Mouse (Mus musculus): ENCODE measurements at regions not wholly inside any gene's neighbourhood (a gene's known extent, or its start where the extent isn't known, plus 50 kb on each side); places are given as distances from the start of the nearest gene placed in this dataset.
A peak's percentile ranks its signal among the peaks of the same experiment; 100 is the strongest.

- no peaks in the 10 kb centered on the region for H3K27me3 ChIP-seq (ENCODE audit: insufficient read depth, low read length)
- no peak for TF ChIP-seq CTCF (IDR thresholded peaks at IDR 0.05)
- no peak overlapping the region for H3K4me3 ChIP-seq (ENCODE audit: low read depth, low read length)
- no peaks in the 10 kb centered on the region for H3K4me1 ChIP-seq (ENCODE audit: insufficient read depth, low read length)
- H3K9ac ChIP-seq (replicated peaks; ENCODE audit: low read length, poor library complexity, severe bottlenecking) = no peak overlapping the region
- H3K9me3 ChIP-seq (ENCODE audit: low read length) = no peaks in the 10 kb centered on the region
- DNase-seq (ENCODE audit: low spot score) (no peak), ATAC-seq (ENCODE audit: low FRiP score) (no peak)
- H3K36me3 ChIP-seq (ENCODE audit: insufficient read depth, low read length) = no peaks in the 10 kb centered on the region
- WGBS = 69% methylated on average over 5 of the region's 5 CpGs
- H3K4me2 ChIP-seq (ENCODE audit: low read depth, low read length, poor library complexity, severe bottlenecking) = no peak overlapping the region
- H3K27ac ChIP-seq (ENCODE audit: low read depth, low read length) = no peak overlapping the region
Observed at GRCm38 (mm10) chr15:97587571-97588205, 117.9 kb downstream of the Rpap3 start.

- no peak for ATAC-seq (ENCODE audit: low FRiP score)
- DNase-seq (ENCODE audit: low spot score) = peak; percentile 62
- Histone ChIP-seq H3K27ac (ENCODE audit: low read depth, low read length) (no peak overlapping the region), H3K27me3 (ENCODE audit: insufficient read depth, low read length) (no peaks in the 10 kb centered on the region), H3K9ac (replicated peaks; ENCODE audit: low read length, poor library complexity, severe bottlenecking) (no peak overlapping the region), H3K4me2 (ENCODE audit: low read depth, low read length, poor library complexity, severe bottlenecking) (no peak overlapping the region), H3K4me1 (ENCODE audit: insufficient read depth, low read length) (no peaks in the 10 kb centered on the region; the same call in 1 of the 2 replicates), H3K36me3 (ENCODE audit: insufficient read depth, low read length) (no peaks in the 10 kb centered on the region), H3K9me3 (ENCODE audit: low read length) (no peaks in the 10 kb centered on the region), H3K4me3 (ENCODE audit: low read depth, low read length) (no peak overlapping the region)
- 11% methylated on average over 13 of the region's 13 CpGs for WGBS
- TF ChIP-seq CTCF (IDR thresholded peaks at IDR 0.05) = peak; percentile 83
Observed at GRCm38 (mm10) chr15:97581724-97582154, 123.9 kb downstream of the Rpap3 start.

GRCm38 (mm10) chr15:97580726-97581125 lies 124.9 kb downstream of the Rpap3 start:
- ATAC-seq (ENCODE audit: low FRiP score) (no peak), DNase-seq (ENCODE audit: low spot score) (no peak)
- Histone ChIP-seq H3K4me2 (ENCODE audit: low read depth, low read length, poor library complexity, severe bottlenecking) (no peak overlapping the region), H3K9ac (replicated peaks; ENCODE audit: low read length, poor library complexity, severe bottlenecking) (no peak overlapping the region), H3K4me3 (ENCODE audit: low read depth, low read length) (no peak overlapping the region), H3K27me3 (ENCODE audit: insufficient read depth, low read length) (no peaks in the 10 kb centered on the region), H3K9me3 (ENCODE audit: low read length) (no peaks in the 10 kb centered on the region), H3K36me3 (ENCODE audit: insufficient read depth, low read length) (no peaks in the 10 kb centered on the region), H3K27ac (ENCODE audit: low read depth, low read length) (no peak overlapping the region), H3K4me1 (ENCODE audit: insufficient read depth, low read length) (no peaks in the 10 kb centered on the region; the same call in 1 of the 2 replicates)
- TF ChIP-seq CTCF (IDR thresholded peaks at IDR 0.05) = no peak
- 84% methylated on average over 6 of the region's 6 CpGs for WGBS

- H3K4me3 ChIP-seq (ENCODE audit: low read depth, low read length) = no peak overlapping the region
- no peak for DNase-seq (ENCODE audit: low spot score)
- no peaks in the 10 kb centered on the region for H3K9me3 ChIP-seq (ENCODE audit: low read length)
- no peak for TF ChIP-seq CTCF (IDR thresholded peaks at IDR 0.05)
- H3K9ac ChIP-seq (replicated peaks; ENCODE audit: low read length, poor library complexity, severe bottlenecking) = no peak overlapping the region
- WGBS = 83% methylated on average over 3 of the region's 3 CpGs
- H3K4me1 ChIP-seq (ENCODE audit: insufficient read depth, low read length) = no peaks in the 10 kb centered on the region; the same call in 1 of the 2 replicates
- no peak overlapping the region for H3K27ac ChIP-seq (ENCODE audit: low read depth, low read length)
- H3K36me3 ChIP-seq (ENCODE audit: insufficient read depth, low read length) = no peaks in the 10 kb centered on the region
- no peaks in the 10 kb centered on the region for H3K27me3 ChIP-seq (ENCODE audit: insufficient read depth, low read length)
- H3K4me2 ChIP-seq (ENCODE audit: low read depth, low read length, poor library complexity, severe bottlenecking) = no peak overlapping the region
- ATAC-seq (ENCODE audit: low FRiP score) = no peak
Observed at GRCm38 (mm10) chr15:97578046-97578445, 127.6 kb downstream of the Rpap3 start.

GRCm38 (mm10) chr15:97577196-97577595 lies 128.4 kb downstream of the Rpap3 start:
- ATAC-seq (ENCODE audit: low FRiP score) (no peak), DNase-seq (ENCODE audit: low spot score) (no peak)
- Histone ChIP-seq H3K4me2 (ENCODE audit: low read depth, low read length, poor library complexity, severe bottlenecking) (no peak overlapping the region), H3K9me3 (ENCODE audit: low read length) (no peaks in the 10 kb centered on the region), H3K27me3 (ENCODE audit: insufficient read depth, low read length) (no peaks in the 10 kb centered on the region), H3K27ac (ENCODE audit: low read depth, low read length) (no peak overlapping the region), H3K36me3 (ENCODE audit: insufficient read depth, low read length) (no peaks in the 10 kb centered on the region), H3K4me1 (ENCODE audit: insufficient read depth, low read length) (no peaks in the 10 kb centered on the region; the same call in 1 of the 2 replicates), H3K4me3 (ENCODE audit: low read depth, low read length) (no peak overlapping the region), H3K9ac (replicated peaks; ENCODE audit: low read length, poor library complexity, severe bottlenecking) (no peak overlapping the region)
- WGBS = 86% methylated on average over 8 of the region's 8 CpGs
- no peak for TF ChIP-seq CTCF (IDR thresholded peaks at IDR 0.05)

- Histone ChIP-seq H3K4me2 (ENCODE audit: low read depth, low read length, poor library complexity, severe bottlenecking) (no peak overlapping the region), H3K9me3 (ENCODE audit: low read length) (no peaks in the 10 kb centered on the region), H3K4me1 (ENCODE audit: insufficient read depth, low read length) (no peaks in the 10 kb centered on the region), H3K4me3 (ENCODE audit: low read depth, low read length) (no peak overlapping the region), H3K9ac (replicated peaks; ENCODE audit: low read length, poor library complexity, severe bottlenecking) (no peak overlapping the region), H3K27me3 (ENCODE audit: insufficient read depth, low read length) (no peaks in the 10 kb centered on the region), H3K36me3 (ENCODE audit: insufficient read depth, low read length) (no peaks in the 10 kb centered on the region), H3K27ac (ENCODE audit: low read depth, low read length) (no peak overlapping the region)
- no peak for DNase-seq (ENCODE audit: low spot score)
- WGBS = 84% methylated on average over 8 of the region's 8 CpGs
- no peak for TF ChIP-seq CTCF (IDR thresholded peaks at IDR 0.05)
- ATAC-seq (ENCODE audit: low FRiP score) = no peak
Observed at GRCm38 (mm10) chr15:97572639-97573038, 133.0 kb downstream of the Rpap3 start.
